Mouse (Mus musculus): ENCODE measurements around the gene Gm5089.

The Gm5089 gene

DNA sequence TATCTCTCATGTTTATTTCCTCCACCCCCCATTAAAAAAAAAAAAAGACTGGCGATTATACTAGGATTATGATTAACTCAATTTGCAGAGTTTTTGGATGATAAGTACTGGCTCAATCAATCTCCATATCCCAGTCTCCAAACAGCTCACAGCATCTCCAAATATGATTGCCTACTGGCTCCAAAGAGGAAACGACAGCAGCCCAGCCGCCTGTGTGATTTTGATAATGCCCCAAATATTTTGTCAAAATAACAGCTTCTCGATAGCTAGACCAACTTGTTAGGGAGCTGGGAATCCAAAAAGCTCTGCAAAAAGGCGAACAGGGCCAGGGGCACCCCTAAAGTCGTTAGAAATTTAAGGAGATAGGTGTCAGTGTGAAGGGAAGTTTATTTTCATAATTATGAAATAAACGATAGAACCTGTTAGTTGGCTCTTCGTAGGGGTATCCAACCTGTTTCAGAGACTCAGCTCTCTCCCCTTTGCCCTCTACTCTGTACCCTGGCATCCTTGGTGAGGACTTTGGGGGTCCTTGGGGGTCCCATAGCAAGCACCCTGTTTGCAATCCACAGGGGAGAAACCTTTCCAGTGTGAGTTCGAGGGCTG is 27.2 kb upstream of the Gm5089 start:
- no peak for DNase-seq (ENCODE audit: low read depth, low spot score)

DNA sequence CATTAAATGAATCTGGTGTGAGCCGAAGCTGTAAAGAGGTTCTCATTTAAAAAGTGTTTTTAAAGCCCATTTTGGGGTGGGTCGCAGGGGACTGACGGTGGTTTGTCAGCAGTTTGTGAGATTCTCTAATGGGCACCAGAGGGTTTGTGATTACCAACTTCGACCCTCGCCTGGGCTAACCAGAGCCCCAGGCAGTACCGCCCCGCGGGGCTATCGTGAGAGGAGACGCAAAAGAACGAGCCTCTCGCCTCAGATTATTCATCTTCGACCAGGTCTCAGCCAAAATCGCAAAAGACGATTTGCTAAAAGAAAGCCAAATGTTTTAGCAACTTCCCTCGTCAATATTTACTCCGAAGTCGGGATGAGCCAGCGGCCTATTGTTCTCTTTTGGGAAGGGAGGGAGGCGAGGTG is 26.4 kb upstream of the Gm5089 start:
- peak; percentile 9 for DNase-seq (ENCODE audit: low read depth, low spot score)

DNA sequence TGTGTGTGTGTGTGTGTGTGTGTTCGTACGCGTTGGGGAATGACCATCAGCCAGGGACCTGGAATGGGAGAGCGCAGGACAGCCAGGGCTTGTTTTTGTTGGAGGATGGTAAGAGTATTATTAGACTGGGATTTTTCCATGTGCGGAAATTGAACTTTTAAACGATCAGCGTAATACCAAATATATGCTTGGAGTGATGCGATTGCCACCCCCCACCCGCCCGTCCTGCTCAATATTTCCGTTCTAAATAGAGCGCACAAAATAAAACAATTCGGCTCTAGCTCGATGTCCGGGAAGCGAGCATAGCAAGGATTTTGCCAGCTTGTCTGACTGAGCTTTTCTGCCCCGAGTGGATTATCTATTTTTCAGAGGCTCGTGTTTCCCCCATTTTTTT is 25.9 kb upstream of the Gm5089 start:
- no peak for DNase-seq (ENCODE audit: low read depth, low spot score)

DNA sequence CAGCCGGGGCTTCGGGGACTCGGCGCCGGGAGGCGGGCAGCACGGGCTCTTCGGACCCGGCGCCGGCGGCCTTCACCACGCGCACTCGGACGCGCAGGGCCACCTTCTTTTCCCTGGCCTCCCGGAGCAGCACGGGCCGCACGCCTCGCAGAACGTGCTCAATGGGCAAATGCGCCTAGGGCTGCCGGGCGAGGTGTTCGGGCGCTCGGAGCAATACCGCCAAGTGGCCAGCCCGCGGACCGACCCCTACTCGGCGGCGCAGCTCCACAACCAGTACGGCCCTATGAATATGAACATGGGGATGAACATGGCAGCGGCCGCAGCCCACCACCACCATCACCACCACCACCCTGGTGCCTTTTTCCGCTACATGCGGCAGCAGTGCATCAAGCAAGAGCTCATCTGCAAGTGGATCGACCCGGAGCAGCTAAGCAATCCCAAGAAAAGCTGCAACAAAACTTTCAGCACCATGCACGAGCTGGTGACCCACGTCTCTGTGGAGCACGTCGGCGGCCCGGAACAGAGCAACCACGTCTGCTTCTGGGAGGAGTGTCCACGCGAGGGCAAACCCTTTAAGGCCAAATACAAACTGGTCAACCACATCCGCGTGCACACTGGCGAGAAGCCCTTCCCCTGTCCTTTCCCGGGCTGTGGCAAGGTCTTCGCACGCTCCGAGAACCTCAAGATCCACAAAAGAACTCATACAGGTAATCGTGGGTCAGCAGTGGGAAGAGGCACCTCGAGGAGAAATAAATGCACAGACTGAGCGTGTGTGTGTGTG is 25.3 kb upstream of the Gm5089 start:
- peak; percentile 27 for DNase-seq (ENCODE audit: low read depth, low spot score)

DNA sequence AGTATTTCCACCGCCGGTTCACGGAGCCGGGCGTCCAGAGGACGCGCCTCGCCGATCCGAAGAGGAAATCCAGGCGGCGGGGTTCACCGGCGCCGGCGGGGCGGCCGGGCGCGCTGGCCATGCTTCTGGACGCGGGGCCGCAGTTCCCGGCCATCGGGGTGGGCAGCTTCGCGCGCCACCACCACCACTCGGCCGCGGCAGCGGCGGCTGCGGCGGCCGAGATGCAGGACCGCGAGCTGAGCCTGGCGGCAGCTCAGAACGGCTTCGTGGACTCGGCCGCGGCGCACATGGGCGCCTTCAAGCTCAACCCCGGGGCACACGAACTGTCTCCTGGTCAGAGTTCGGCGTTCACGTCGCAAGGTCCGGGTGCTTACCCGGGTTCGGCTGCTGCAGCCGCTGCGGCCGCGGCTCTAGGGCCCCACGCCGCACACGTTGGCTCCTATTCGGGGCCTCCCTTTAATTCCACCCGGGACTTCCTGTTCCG is 24.7 kb upstream of the Gm5089 start:
- peak; percentile 26 for DNase-seq (ENCODE audit: low read depth, low spot score)

DNA sequence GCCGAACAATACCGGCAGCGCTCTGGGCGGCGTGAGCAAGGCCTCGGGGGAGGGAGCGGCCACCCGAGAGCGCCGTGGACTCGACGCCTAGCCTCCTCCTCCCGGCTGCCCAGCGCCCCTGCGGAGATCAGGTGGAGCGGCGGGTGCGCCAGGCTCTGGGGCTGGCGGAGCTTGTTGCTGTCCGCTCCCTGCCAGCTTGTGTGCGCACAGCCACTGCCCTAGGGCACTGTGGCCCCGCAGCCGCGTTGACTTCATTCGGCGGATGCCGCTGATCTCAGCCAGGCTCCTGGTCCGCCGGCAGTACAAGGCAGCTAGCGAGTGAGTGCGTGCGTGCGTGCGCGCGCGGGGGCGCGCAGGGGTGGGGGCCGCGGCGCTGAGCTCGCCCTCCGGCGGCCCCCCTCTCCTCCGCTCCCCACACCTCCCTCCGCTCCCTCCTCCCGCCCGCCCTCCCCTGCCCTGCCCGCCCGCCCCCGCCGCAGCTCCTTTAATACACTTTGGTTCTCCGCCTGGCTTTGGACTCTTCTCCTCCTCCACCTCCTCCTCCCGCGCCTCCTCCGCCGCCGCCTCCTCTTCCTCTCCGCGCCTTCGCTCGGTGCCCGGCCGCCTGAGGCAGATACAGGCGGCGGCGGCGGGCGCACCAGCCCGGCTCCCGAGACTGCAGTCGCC is 24.1 kb upstream of the Gm5089 start, which contains the start of gene Zic2:
Gene Zic2, plus strand, starts transcription at position 545 of the 666 bp plus-strand sequence.
- peak; percentile 51 for DNase-seq (ENCODE audit: low read depth, low spot score)

DNA sequence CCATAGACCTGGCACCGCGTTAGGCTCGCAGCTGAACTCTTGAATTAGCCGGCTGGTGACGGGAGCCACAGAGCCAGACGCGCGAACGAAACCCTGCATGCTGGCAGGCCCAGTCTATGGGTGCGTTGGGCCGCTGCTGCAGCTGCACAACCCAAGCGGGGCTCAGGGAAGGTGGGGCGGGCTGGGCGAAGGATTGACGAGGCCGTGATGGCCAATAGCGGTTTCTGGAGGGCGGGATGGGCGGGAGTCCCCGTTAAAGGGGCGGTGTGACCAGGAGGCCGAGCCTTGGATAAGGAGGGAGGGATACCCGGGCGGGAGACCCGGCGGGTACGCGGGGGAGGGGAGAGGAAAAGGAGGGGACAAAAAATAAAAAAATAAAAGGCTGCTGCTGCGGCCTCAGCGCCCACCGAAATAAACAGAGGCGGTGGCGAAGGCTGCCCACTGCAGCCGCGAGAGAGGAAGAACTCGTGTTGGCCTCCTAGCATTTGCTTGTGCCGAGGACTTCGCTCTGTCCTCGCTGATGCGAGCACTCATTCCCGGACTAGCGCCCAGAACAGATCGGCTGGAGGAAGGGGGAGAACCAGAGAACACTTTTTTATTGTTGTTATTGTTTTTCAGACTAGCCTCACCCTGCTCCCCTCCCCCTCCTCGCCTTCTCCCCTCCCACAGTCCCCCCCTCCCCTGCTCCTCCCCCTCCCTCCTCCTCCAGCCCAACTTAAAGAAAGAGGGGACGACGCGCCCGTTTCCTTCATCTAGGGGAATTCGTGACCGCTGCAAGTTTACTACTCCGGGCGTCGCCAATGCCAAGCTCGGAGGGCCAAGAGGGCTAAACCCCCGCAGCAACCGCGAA is 23.4 kb upstream of the Gm5089 start:
- peak; percentile 38 for DNase-seq (ENCODE audit: low read depth, low spot score)

DNA sequence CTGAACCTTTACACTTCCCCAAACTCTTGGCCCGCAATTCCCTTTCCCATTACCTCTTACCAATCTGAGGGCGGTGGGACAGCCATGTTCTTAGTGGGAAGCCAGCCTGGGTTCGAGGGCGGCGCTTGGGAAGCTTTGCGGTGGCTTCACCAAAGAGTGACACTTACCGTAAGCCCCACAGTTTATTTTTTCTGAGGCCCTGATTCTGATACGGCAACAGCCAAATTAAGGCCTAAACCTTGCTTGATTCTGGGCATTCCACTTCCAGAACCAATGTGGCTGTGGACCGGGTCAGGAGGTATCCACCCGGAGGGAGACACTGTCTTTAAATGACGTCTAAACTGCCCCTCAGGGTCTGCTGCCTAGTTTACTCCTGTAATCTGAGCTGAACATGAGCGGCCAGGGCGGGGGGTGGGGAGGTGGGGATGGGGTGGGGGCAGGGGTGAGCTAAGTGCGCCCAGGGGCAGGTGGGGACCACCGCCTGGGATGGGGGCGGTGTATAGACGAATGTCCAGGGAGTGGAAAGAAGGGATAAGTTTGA is 22.4 kb upstream of the Gm5089 start:
- no peak for DNase-seq (ENCODE audit: low read depth, low spot score)

DNA sequence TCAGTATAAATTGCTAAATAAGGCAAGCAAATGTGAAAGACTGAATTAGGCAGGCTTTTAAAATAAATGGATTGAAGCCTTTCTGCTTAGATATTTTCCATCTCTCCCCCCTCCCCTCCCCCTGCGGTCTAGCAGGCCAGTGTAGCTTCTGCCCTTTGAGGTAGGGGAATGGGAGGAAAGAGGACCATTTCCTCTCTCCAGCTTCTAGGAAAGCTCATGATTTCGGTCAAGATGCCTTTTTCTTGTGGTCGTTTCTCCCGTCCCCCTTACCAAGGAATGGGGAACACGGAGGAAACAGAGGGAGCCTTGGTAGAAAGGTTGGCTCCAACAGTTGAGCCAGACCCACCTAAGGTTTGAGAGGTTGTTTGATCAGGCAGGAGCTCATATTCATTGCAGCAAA is 21.7 kb upstream of the Gm5089 start:
- no peak for DNase-seq (ENCODE audit: low read depth, low spot score)

DNA sequence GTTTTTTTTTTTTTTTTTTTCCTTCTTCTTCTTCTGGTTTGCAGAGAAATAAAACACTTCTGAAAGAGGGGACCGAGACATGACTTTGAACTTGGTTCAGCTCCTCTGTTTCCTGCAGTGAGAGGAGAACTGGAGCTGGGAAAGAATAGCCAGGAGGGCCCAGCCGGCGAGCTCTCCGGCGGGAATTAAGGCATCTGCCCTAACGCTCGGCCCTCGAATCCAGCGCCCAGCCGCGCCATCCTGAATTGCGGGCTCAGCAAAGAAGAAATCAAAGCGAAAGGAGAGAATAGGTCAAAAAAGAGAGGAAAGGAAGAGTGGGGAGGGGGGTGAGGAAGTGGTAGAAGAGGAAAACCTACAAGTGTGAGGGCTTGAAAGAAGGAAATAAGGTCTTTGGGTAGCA is 21.2 kb upstream of the Gm5089 start:
- no peak for DNase-seq (ENCODE audit: low read depth, low spot score)

DNA sequence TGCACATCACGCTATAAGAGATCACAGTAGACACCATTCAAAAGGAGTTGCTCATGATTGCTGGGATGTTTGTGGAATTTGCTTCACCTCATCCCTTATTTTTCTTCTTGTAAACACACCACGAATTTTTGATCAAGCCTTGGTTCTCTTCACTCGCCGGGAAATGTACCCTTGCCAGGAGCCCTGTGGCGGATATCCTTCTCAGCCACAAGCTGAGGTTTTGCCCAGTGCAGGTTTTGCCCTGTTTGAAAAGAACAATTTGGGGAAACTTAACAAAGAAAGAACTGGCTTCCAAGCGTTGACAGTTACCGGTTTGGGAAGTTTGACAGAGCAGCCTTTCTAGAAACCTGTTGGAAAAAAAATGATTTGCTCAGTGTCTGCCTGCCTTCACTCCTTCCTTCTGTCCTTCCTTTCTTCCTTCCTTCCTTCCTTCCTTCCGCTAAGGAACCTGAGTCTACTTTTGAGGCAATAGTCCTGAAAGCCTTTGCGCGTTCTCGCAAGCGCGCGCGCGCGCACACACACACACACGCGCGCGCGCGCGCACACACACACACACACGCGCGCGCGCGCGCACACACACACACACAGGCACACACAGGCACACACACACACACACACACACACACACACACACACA is 20.7 kb upstream of the Gm5089 start:
- no peak for DNase-seq (ENCODE audit: low read depth, low spot score)

DNA sequence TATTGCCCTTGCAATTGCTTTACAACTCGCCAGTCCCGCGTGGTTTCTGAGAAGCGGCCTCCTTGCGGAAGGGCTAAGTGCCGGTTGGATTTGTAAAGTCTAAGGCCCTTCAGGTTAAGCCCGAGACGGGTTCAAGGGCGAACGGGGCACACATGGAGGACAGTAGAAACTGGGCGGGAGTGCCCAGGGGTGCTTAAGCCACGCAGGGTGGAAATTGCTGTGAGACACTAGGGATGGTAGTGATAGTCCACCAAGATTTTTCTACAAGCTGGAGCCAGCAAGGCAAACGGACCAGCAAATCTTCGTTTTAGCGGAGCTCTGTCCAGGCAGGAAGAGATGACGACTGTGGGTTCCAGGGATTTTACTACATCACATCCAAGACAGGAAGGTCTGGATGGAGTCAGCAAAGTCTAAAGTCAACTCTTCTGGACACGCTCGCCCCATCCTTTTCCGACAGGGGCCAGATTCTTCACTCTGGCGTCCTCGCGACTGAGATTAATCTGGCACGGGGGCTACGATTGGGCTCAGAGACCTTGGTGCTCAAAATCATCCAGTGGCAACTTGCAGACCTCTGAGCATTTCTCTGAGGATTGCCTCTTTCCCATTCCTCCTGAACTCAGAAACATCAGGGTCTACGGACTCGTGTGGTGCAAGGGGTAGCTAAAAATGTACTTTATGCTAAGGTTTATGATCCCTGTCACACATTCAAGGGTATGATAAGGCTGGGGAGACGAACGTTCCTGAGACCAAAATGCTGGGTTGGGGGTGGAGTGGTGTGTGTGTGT is 18.2 kb upstream of the Gm5089 start:
- no peak for DNase-seq (ENCODE audit: low read depth, low spot score)

DNA sequence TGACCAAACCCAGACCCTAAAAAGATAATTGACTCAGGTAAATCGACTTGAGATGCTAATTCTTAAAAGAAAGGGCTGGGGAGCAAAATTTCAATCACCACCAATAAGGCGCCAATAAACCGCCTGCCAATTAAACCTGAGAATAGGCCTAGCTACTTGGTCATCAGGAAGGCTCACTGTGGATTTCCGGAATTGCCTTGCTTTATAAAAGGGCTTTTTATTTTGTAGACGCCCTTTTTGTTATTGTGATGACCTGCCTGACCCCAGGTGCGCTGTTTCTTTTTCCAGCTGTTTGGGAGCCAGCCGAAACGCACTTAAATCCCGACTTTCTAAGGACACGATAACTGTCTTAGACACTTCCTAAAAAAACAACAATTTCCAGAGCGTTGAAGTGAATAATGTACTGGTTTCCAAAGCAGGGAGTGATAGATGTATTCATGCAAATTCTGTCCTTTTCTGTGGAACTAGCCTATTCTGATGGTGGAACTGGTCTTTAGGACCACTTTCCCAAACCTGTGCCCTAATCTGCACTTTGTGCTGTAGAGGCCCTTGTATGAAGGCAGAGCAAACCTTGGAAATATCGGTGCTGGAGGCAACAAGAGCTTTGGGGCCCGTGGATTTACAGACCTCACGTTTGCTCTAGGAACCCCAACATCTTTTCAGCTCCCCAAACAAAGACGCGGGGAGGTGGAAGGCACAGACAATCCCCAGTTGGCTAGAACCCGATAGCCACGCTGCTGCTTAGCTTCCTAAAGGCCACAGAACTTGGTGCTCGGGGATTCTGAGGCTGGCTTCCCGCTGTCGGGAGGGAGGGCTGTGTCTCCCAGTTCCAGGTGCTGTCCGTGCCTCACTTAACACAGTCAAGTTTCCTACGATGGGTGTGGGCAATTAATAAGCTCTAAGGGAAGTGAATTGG is 17.3 kb upstream of the Gm5089 start:
- DNase-seq (ENCODE audit: low read depth, low spot score): no peak

DNA sequence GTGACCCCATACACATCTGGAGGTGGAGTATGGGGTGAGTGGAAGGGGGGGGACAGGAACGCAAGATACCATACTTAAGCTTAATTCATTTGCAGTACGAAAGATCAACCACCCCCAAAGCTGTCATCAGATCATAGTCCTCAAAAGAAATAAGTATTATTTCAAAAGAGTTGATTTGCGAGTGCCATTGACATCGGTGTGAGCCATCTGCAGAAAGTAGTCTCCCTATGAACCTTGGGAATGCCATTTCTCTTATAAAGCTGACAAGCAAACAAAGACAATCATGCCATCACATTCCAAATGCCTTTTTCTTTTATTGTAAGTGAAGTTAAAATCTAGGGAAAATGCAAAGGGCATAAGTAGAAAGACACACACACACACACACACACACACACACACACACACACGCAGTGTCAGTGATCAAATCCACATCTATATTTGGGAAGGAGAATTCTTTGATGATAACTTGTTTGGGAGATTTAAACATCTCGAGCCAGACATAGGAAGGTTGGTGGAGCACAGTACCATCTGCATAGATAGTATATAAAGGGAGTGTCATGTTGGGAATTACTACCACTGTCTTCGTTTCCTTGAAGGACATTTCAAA is 15.9 kb upstream of the Gm5089 start:
- no peak for DNase-seq (ENCODE audit: low read depth, low spot score)

DNA sequence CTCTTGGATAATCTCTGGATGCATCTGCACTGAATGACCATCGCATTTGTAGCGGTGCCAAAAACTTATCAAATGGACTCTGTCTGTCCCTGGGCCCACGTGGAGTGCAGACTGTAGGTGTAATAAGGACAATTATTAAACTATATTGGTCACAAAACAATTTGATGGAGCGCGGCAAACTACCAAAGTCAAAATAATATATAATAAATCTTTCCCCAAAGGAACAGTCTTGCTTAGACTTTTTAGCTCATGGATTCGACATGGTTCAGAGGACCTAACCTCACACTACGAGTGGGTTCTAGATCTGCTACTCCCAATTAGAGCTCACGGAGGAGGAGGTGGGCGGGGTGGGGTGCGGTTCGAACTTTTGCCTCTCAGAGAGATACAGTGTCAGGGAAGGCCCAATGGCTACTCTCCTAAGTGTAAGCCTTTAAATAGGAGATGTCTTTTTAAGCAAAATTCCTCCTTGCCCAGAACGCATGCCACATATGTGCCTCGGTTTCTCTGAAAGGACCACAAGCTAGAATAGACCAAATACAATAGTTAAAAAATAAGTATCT is 15.1 kb upstream of the Gm5089 start:
- DNase-seq (ENCODE audit: low read depth, low spot score): no peak

DNA sequence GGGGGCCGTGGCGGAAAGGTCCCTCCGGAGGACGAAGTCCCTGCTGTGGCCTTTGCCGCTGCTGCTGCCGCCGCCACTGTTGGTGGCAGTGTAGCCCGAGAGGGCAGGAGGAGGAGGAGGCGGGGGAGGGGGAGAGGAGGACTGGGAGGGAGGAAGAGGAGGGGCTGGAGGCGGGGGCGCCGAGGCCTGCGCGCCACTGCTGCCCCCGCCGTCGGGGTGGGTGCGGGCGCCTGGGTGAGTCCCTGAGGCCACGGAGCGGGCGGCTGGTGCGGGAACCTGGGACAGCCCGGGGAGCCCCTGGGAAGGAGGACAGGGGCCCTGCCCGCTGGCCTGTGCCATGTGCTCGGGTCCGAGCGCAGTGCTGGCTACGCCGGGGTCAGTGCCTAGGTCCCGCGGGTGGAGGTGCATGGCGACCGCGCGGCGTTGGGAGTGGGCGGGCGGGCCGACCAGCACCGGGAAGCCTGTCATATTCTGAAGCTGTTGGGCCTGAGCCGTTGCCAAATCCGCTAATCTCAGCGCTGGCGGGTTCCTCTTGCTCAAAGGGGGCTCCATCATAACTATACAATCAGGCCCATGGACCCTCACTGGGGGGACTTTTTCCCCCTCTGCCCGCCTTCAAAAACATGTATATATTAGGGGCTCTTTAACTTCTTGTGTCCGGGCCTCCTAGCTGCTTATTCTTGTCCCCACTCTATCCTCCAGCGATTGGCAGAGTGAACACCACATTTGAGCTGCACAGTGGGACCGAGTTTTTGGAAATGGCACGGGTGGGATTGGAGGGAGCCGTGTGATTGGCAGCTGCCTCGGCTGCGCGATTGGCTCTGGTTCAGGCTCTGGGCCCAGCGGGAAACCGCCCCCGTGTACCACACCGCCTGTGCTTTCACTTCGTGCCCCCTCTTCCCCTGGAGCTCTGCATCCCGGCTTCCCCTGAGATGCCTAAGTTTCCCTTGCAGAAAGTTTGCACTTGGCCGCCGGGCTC is 14.1 kb upstream of the Gm5089 start, which contains the start of gene Zic5:
Gene Zic5, minus strand, starts transcription at position 915 of the 979 bp plus-strand sequence.
- peak; percentile 39 for DNase-seq (ENCODE audit: low read depth, low spot score)

DNA sequence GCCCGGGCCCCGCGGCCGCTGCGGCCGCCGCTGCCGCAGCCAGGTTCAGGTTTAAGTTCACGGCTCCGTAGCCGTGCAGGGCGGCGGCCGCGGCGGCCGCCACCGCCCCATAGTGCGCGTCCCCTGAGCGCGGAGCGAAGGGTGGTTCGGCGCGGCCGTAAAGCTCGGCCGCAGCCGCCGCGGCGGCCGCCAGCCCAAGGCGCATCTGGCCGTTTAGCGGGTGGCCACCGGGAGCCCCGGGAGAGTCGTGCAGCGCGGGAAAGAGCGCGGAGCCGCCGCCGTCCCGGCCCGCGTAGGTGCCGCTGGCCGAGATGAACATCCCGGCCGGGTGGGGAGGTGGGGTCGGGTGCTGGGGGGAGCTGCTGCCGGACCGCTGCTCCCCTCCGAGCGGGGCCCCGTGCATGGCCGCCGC is 13.4 kb upstream of the Gm5089 start:
- DNase-seq (ENCODE audit: low read depth, low spot score): no peak

Data from CD4-positive, CD25-positive, alpha-beta regulatory T cell, adult 2 months (primary cell).